Mouse (Mus musculus) small intestine, adult 10 weeks (tissue): ENCODE data around the gene Zdhhc23. TPM values are rescaled to one million over a fixed set of nuclear protein-coding genes. Genes with fewer than 3 reads are reported as not detected.

Source experiments
- polyA plus RNA-seq: library from polyadenylated mRNA; stranded (reverse); fragments of 350-450 nt; fragmentation: Illumina TruSeq; extraction: RNeasy Lipid Tissue Mini Kit (QIAGEN cat#74804); gene quantifications from one replicate; pipeline ENCODE4 v1.2.3, GENCODE M21; 2014; ENCODE audit warnings: low replicate concordance

Zdhhc23 gene
- polyA plus RNA-seq, result 10.1 TPM

DNA sequence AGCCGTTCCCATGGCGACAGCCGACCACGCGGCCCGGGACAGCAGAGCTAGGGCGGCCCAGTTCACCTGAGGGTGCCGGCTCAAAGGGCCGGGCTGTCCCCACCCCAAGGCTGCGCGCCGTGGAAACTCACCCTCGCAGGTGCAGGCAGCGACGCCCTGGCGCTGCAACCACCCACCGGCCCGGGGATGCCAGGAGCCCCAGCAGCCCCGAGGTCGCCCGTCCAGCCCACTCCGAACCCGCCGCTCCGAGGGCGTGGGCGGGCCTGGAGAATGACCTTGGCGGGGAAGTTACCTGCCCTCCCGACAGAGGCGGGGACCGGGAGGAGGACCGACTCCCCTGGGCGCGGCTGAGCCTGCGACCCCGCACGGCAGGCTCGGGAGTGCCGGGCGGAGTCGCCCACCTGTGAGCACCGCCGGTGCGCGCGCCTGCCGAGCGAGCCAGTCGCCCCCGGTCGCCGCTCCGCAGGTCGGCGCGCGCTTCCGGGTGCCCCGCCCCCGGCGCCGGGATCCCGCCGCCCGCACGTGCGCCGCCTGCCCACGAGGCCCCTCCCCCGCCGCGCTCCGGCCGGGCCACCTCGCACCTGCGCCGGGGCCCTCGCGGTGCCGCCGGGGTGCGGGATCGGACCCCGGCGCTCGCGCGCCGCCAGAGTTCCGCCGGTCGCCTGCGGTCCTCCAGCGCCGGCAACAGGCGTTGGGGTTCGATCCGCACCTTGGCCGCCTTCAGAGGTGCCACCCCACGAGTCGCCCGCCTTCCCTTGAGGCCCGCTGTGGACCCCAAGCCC lies at the start of gene Zdhhc23:
Zdhhc23 (minus strand) TSS at position 464 of the 782 bp plus-strand sequence.

DNA sequence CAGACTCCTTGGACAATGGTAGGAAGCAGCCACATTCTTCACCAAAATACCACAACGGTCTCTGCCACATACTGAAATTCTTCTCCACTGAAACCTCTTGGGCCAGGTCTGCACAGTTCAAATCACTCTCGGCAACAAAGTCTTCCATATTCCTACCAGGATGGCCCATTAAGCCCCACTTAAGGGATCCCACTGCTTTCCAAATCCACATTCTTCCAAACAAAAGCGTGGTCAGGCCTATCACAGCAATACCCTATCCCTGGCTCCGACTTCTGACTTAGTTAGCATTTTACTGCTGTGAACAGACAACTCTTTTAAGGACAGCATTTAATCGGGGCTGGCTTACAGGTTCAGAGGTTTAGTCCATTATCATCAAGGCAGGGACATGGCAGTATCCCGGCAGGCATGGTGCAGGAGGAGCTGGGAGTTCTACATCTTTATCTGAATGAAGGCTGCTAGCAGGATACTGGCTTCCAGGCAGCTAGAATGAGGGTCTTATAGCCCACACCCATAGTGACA lies 53.2 kb downstream of the Zdhhc23 start, which contains the start of gene Qtrt2:
Qtrt2 (minus strand) TSS at position 469 of the 519 bp plus-strand sequence.

Other genes starting within 250 kb of the Zdhhc23 start
- not detected for gene Drd3, start 225.8 kb downstream of the Zdhhc23 start, polyA plus RNA-seq
- gene Ccdc191, start 90.0 kb downstream of the Zdhhc23 start, polyA plus RNA-seq, result 4.2 TPM
- 12.0 TPM for gene Qtrt2, start 53.0 kb downstream of the Zdhhc23 start, polyA plus RNA-seq
- 76.3 TPM for gene Gramd1c, start 83.6 kb upstream of the Zdhhc23 start, polyA plus RNA-seq
- gene Atp6v1a, start 159.9 kb upstream of the Zdhhc23 start, polyA plus RNA-seq, result 73.0 TPM
- gene Naa50, start 160.0 kb upstream of the Zdhhc23 start, polyA plus RNA-seq, result 143 TPM
- 18.2 TPM for gene Usf3, start 193.5 kb upstream of the Zdhhc23 start, polyA plus RNA-seq